Mouse (Mus musculus): ENCODE data around the gene Dut. TPM values are rescaled to one million over a fixed set of nuclear protein-coding genes. Genes with fewer than 3 reads are reported as not detected.
"Not testable (repeated sequence)": the region's sequence is repeated elsewhere in the genome, so short reads cannot be mapped to it uniquely, and the experiment has no call there.

The Dut gene
- polyA plus RNA-seq, 1 experiment, result 22.2 TPM

- no peak for DNase-seq (ENCODE audit: low spot score)
These were observed 7.6 kb downstream of the Dut start for GRCm38 (mm10) chr2:125254630-125255029.

GRCm38 (mm10) chr2:125255886-125256285 lies 8.9 kb downstream of the Dut start:
- DNase-seq (ENCODE audit: low spot score), result no peak

GRCm38 (mm10) chr2:125259230-125260120 lies 12.5 kb downstream of the Dut start:
- no peak for DNase-seq (ENCODE audit: low spot score)

- no peak for DNase-seq (ENCODE audit: low spot score)
These were observed 13.3 kb downstream of the Dut start for GRCm38 (mm10) chr2:125260326-125260725.

GRCm38 (mm10) chr2:125263056-125263455 lies 16.1 kb downstream of the Dut start:
- DNase-seq (ENCODE audit: low spot score), result no peak

- no peak for DNase-seq (ENCODE audit: low spot score)
These were observed 16.8 kb downstream of the Dut start for GRCm38 (mm10) chr2:125263753-125264152.

GRCm38 (mm10) chr2:125268876-125269275 lies 21.9 kb downstream of the Dut start:
- no peak for DNase-seq (ENCODE audit: low spot score)

- DNase-seq (ENCODE audit: low spot score), result no peak
These were observed 28.6 kb downstream of the Dut start for GRCm38 (mm10) chr2:125275617-125276016.

GRCm38 (mm10) chr2:125276692-125277091 lies 29.7 kb downstream of the Dut start:
- DNase-seq (ENCODE audit: low spot score), result no peak

- no peak for DNase-seq (ENCODE audit: low spot score)
These were observed 31.5 kb downstream of the Dut start for GRCm38 (mm10) chr2:125278474-125278873.

GRCm38 (mm10) chr2:125279995-125280394 lies 33.0 kb downstream of the Dut start:
- DNase-seq (ENCODE audit: low spot score), result not testable (repeated sequence)

GRCm38 (mm10) chr2:125282334-125283206 lies 35.6 kb downstream of the Dut start:
- no peak for DNase-seq (ENCODE audit: low spot score)

GRCm38 (mm10) chr2:125285777-125286176 lies 38.8 kb downstream of the Dut start:
- DNase-seq (ENCODE audit: low spot score), result no peak

- DNase-seq (ENCODE audit: low spot score), result no peak
These were observed 43.4 kb downstream of the Dut start for GRCm38 (mm10) chr2:125290197-125290965.

GRCm38 (mm10) chr2:125291101-125291500 lies 44.1 kb downstream of the Dut start:
- no peak for DNase-seq (ENCODE audit: low spot score)

- no peak for DNase-seq (ENCODE audit: low spot score)
These were observed 45.6 kb downstream of the Dut start for GRCm38 (mm10) chr2:125292616-125293015.

GRCm38 (mm10) chr2:125293969-125294491 lies 47.0 kb downstream of the Dut start:
- no peak for DNase-seq (ENCODE audit: low spot score)

GRCm38 (mm10) chr2:125295526-125295925 lies 48.5 kb downstream of the Dut start:
- no peak for DNase-seq (ENCODE audit: low spot score)

GRCm38 (mm10) chr2:125298841-125299240 lies 51.9 kb downstream of the Dut start:
- DNase-seq (ENCODE audit: low spot score), result no peak

- DNase-seq (ENCODE audit: low spot score), result no peak
These were observed 55.1 kb downstream of the Dut start for GRCm38 (mm10) chr2:125301877-125302624.

- no peak for DNase-seq (ENCODE audit: low spot score)
These were observed 55.6 kb downstream of the Dut start for GRCm38 (mm10) chr2:125302625-125302924.

All from urinary bladder, adult 2 months (tissue).